Mouse (Mus musculus): ENCODE measurements at regions not wholly inside any gene's neighbourhood (a gene's known extent, or its start where the extent isn't known, plus 50 kb on each side); places are given as distances from the start of the nearest gene placed in this dataset.
A peak's percentile ranks its signal among the peaks of the same experiment; 100 is the strongest.
"Not testable (repeated sequence)": the region's sequence is repeated elsewhere in the genome, so short reads cannot be mapped to it uniquely, and the experiment has no call there.

- no peak for DNase-seq (ENCODE audit: low spot score)
Observed at GRCm38 (mm10) chr10:117461261-117461660, 81.4 kb upstream of the Cpsf6 start.

GRCm38 (mm10) chr10:117460366-117460730, 80.5 kb upstream of the Cpsf6 start:
- DNase-seq (ENCODE audit: low spot score) = no peak

GRCm38 (mm10) chr10:117459651-117460365, 80.0 kb upstream of the Cpsf6 start:
- no peak for DNase-seq (ENCODE audit: low spot score)

GRCm38 (mm10) chr10:117459041-117459475, 79.2 kb upstream of the Cpsf6 start:
- DNase-seq (ENCODE audit: low spot score) = no peak

- DNase-seq (ENCODE audit: low spot score) = no peak
Observed at GRCm38 (mm10) chr10:117458271-117459040, 78.6 kb upstream of the Cpsf6 start.

GRCm38 (mm10) chr10:117457701-117457950, 77.8 kb upstream of the Cpsf6 start:
- no peak for DNase-seq (ENCODE audit: low spot score)

- DNase-seq (ENCODE audit: low spot score) = no peak
Observed at GRCm38 (mm10) chr10:117456904-117457700, 77.3 kb upstream of the Cpsf6 start.

GRCm38 (mm10) chr10:117456427-117456826, 76.6 kb upstream of the Cpsf6 start:
- no peak for DNase-seq (ENCODE audit: low spot score)

- DNase-seq (ENCODE audit: low spot score) = peak; percentile 52
Observed at GRCm38 (mm10) chr10:117455595-117456302, 75.9 kb upstream of the Cpsf6 start.

- DNase-seq (ENCODE audit: low spot score) = no peak
Observed at GRCm38 (mm10) chr10:117454711-117455591, 75.1 kb upstream of the Cpsf6 start.

- no peak for DNase-seq (ENCODE audit: low spot score)
Observed at GRCm38 (mm10) chr10:117454171-117454500, 74.3 kb upstream of the Cpsf6 start.

- no peak for DNase-seq (ENCODE audit: low spot score)
Observed at GRCm38 (mm10) chr10:117453406-117454170, 73.8 kb upstream of the Cpsf6 start.

- no peak for DNase-seq (ENCODE audit: low spot score)
Observed at GRCm38 (mm10) chr10:117452190-117452950, 72.6 kb upstream of the Cpsf6 start.

- no peak for DNase-seq (ENCODE audit: low spot score)
Observed at GRCm38 (mm10) chr10:117451396-117452185, 71.8 kb upstream of the Cpsf6 start.

GRCm38 (mm10) chr10:117450631-117451030, 70.8 kb upstream of the Cpsf6 start:
- DNase-seq (ENCODE audit: low spot score) = no peak

GRCm38 (mm10) chr10:117450240-117450569, 70.4 kb upstream of the Cpsf6 start:
- no peak for DNase-seq (ENCODE audit: low spot score)

- DNase-seq (ENCODE audit: low spot score) = no peak
Observed at GRCm38 (mm10) chr10:117449416-117450239, 69.8 kb upstream of the Cpsf6 start.

- DNase-seq (ENCODE audit: low spot score) = not testable (repeated sequence)
Observed at GRCm38 (mm10) chr10:117448783-117449182, 69.0 kb upstream of the Cpsf6 start.

Measured in ovary, postnatal 14 days (tissue).